Mouse (Mus musculus): ENCODE results near the gene Prdx6.

The Prdx6 gene

GRCm38 (mm10) chr1:161250604-161251416, at the start of gene Prdx6:
Gene Prdx6 (minus strand): TSS chr1:161251219.
- DNase-seq (ENCODE audit: low read depth) = peak; percentile 64

- DNase-seq (ENCODE audit: low read depth) = no peak
Measured at GRCm38 (mm10) chr1:161288256-161288655, 37.2 kb upstream of the Prdx6 start.

- no peak for DNase-seq (ENCODE audit: low read depth)
Measured at GRCm38 (mm10) chr1:161286726-161287310, 35.8 kb upstream of the Prdx6 start.

- DNase-seq (ENCODE audit: low read depth) = no peak
Measured at GRCm38 (mm10) chr1:161281054-161281688, 30.2 kb upstream of the Prdx6 start.

- DNase-seq (ENCODE audit: low read depth) = no peak
Measured at GRCm38 (mm10) chr1:161279244-161279908, 28.4 kb upstream of the Prdx6 start.

GRCm38 (mm10) chr1:161273486-161273885, 22.5 kb upstream of the Prdx6 start:
- DNase-seq (ENCODE audit: low read depth) = no peak

GRCm38 (mm10) chr1:161271461-161271810, 20.4 kb upstream of the Prdx6 start:
- DNase-seq (ENCODE audit: low read depth) = no peak

- no peak for DNase-seq (ENCODE audit: low read depth)
Measured at GRCm38 (mm10) chr1:161270776-161271460, 19.9 kb upstream of the Prdx6 start.

GRCm38 (mm10) chr1:161269346-161269745, 18.3 kb upstream of the Prdx6 start:
- DNase-seq (ENCODE audit: low read depth) = no peak

- no peak for DNase-seq (ENCODE audit: low read depth)
Measured at GRCm38 (mm10) chr1:161268884-161269283, 17.9 kb upstream of the Prdx6 start.

- DNase-seq (ENCODE audit: low read depth) = no peak
Measured at GRCm38 (mm10) chr1:161268116-161268515, 17.1 kb upstream of the Prdx6 start.

GRCm38 (mm10) chr1:161264961-161265360, 13.9 kb upstream of the Prdx6 start:
- no peak for DNase-seq (ENCODE audit: low read depth)

- no peak for DNase-seq (ENCODE audit: low read depth)
Measured at GRCm38 (mm10) chr1:161263584-161263983, 12.6 kb upstream of the Prdx6 start.

- no peak for DNase-seq (ENCODE audit: low read depth)
Measured at GRCm38 (mm10) chr1:161262542-161262941, 11.5 kb upstream of the Prdx6 start.

- DNase-seq (ENCODE audit: low read depth) = no peak
Measured at GRCm38 (mm10) chr1:161260761-161261160, 9.7 kb upstream of the Prdx6 start.

GRCm38 (mm10) chr1:161259142-161259541, 8.1 kb upstream of the Prdx6 start:
- no peak for DNase-seq (ENCODE audit: low read depth)

- DNase-seq (ENCODE audit: low read depth) = no peak
Measured at GRCm38 (mm10) chr1:161258331-161258730, 7.3 kb upstream of the Prdx6 start.

GRCm38 (mm10) chr1:161256918-161257317, 5.9 kb upstream of the Prdx6 start:
- DNase-seq (ENCODE audit: low read depth) = no peak

- DNase-seq (ENCODE audit: low read depth) = no peak
Measured at GRCm38 (mm10) chr1:161254361-161254760, 3.3 kb upstream of the Prdx6 start.

- no peak for DNase-seq (ENCODE audit: low read depth)
Measured at GRCm38 (mm10) chr1:161252901-161253300, 1.9 kb upstream of the Prdx6 start.

- no peak for DNase-seq (ENCODE audit: low read depth)
Measured at GRCm38 (mm10) chr1:161252365-161252764, 1.3 kb upstream of the Prdx6 start.
